Mouse (Mus musculus) brain, embryonic 14.5 days (tissue): Measurements from ENCODE around the gene Cyp1a1. TPM values are rescaled to one million over a fixed set of nuclear protein-coding genes. Genes with fewer than 3 reads are reported as not detected.

Source experiments
- DNase-seq: peaks from one replicate; pipeline ENCODE4 v3.0.0-alpha.2; 2011; ENCODE audit warnings: low read depth
- CTCF ChIP-seq: fragments of 200-500 bp; IDR thresholded peaks from 2 replicates; pipeline ENCODE4 v1.5.1; 2012; ENCODE audit warnings: inconsistent platforms, mild to moderate bottlenecking, moderate library complexity, borderline replicate concordance; ENCODE audit not compliant: insufficient read depth, insufficient read length; ENCODE audit errors: extremely low read depth
- POLR2A ChIP-seq: fragments of 200-500 bp; IDR thresholded peaks from 2 replicates; pipeline ENCODE4 v1.6.1; 2012; ENCODE audit warnings: mild to moderate bottlenecking, inconsistent platforms, borderline replicate concordance; ENCODE audit not compliant: poor library complexity, insufficient read depth, insufficient read length, severe bottlenecking; ENCODE audit errors: extremely low read depth
- polyA plus RNA-seq: library from polyadenylated mRNA; depleted of rRNA; stranded (reverse); fragments of >200 nt; gene quantifications from 2 replicates; pipeline ENCODE4 v1.2.3, GENCODE M21; 2012

Cyp1a1 gene
- polyA plus RNA-seq, 1 experiment: 0.14 TPM

- DNase-seq: no peak
- no peak for TF ChIP-seq POLR2A
- no peak for TF ChIP-seq CTCF
Measured at GRCm38 (mm10) chr9:57647286-57648108, 40.2 kb upstream of the Cyp1a1 start.

DNA sequence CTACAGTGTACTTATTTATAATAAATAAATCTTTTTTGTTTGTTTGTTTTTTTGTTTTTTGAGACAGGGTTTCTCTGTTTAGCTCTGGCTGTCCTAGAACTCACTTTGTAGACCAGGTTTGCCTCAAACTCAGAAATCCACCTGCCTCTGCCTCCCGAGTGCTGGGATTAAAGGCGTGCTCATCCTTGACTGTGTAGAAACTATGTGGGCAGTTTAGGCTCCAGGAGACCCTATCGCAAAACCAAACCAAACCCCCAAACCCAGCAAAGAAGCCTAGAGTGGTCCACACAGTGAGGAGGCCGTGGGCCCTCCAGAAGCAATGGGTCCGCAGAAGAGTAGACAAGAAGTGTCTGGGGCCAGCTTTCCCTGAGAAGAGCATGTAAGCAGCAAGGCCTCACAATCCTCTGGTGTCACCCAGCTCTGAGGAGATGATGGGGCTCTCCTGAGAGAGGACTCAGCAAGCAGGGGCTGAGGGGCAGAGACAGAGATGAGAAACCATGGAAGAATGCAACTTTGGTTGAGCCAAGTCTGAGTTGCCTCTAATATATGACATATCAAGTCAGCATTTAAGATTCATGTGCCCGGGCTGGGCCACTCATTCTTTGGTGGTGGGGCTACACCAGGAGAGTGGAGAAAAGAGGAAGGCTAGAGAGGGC, 37.5 kb upstream of the Cyp1a1 start:
- no peak for DNase-seq
- TF ChIP-seq CTCF: no peak
- no peak for TF ChIP-seq POLR2A

DNA sequence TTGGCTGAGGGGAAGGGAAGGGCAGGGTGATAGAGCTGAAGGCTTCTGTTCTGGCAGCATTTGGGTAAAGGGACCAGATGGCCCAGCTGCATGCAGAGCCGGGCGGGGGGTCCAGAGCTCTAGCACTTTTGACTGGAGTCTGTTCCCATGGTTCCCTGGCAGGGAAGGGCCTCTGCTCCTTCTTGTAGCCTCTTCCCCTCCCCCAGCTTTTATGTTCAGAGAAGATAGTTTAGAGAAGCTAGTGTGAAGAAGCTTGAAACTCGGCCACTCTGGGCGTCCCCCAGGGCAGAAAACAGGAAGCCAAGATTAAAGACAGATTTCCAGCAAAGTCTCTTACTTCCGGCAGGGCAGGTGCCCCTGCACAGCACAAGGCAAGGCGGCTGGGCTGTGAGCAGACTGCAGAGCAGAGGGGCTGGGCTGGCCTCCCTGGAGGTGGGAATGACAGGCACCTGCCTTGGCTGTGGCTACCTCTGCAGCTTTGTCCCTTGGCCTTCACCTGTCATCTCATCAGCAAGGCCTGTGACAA, 36.9 kb upstream of the Cyp1a1 start:
- DNase-seq: peak; percentile 60
- TF ChIP-seq POLR2A: no peak
- TF ChIP-seq CTCF: no peak

DNA sequence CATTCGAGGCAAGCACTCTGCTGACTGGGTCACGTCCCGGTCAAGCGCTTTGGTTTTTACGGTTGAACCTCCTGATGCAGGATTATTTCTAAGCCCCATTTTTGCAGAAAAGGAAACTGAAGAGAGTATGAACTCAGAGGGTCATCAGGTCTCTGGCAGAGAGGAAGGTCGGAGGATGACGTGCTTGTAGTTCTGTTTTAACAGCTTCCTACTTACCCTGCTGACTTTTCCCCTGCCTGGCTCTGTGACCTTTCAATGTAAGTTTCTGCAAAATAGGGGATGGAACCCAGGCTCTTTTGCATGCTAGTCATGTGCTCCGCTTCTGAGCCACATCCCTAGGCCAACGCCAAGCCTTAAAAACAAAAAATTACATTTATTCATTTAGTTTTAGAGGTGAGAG, 35.4 kb upstream of the Cyp1a1 start:
- TF ChIP-seq CTCF: no peak
- TF ChIP-seq POLR2A: no peak
- DNase-seq: no peak

DNA sequence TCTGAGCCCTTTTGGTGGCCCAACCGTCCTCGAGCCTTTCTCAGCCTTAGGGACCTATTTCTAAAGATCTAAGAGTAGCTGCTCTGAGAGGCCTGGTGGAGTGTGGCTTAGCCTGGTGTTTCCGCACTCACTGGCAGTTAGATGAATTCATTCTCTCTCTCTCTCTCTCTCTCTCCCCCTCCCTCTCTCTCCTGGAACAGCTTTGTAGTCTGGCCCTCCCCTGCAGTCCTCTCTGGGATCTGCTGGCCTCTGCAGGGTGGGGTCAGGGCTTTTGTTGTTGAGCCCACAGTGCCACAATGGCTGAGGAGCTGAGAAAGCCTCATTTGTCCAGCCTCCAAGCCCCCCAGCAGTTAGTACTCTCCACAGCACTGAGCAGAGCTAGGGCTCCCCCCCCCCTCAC, 34.9 kb upstream of the Cyp1a1 start:
- TF ChIP-seq POLR2A (no peak), CTCF (no peak)
- DNase-seq: peak; percentile 44

DNA sequence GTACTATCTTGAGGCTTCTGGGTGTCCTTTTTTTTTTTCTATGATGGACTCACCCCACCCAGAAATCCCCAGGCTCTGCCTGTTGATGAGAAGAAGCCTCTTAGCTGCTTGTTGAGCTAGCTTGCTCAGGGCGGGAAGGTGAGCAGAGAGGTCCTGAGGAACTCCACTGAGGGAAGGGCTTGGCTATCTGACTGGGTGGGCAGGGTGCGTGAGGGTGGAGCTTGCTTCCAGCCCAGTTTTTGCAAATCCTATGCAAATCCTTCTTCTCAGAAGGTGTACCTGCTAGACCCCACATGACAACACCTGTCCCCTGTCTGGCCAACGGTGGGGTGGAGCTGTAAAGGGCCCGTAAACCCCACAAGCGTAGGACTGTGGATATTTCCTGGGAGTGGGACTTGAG, 34.4 kb upstream of the Cyp1a1 start, which contains the start of gene Csk:
Csk (minus strand) TSS at position 349 of the 400 bp plus-strand sequence.
- no peak for DNase-seq
- TF ChIP-seq POLR2A (no peak), CTCF (no peak)

DNA sequence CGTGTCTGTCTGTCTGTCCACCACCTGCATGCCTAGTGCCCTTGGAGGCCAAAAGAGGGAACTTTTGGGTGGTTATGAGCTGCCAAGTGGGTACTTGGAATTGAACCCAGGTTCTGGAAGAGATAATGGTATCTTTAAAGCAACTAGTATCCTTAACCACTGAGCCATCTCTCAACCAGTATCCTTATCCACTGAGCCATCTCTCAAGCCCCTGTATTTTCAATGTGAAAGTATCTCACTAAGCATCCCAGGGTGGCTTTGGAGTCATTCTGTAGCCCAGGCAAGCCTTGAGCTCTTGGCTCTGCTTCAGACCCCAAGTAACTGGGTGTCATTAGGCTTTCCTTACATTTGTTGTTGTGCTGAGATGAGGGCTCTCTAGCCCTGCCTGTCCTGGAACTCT, 32.8 kb upstream of the Cyp1a1 start:
- no peak for DNase-seq
- TF ChIP-seq CTCF (no peak), POLR2A (no peak)

- TF ChIP-seq POLR2A: no peak
- TF ChIP-seq CTCF: peak; percentile 91
- DNase-seq: peak; percentile 94
Measured at GRCm38 (mm10) chr9:57655749-57656148, 32.0 kb upstream of the Cyp1a1 start.

GRCm38 (mm10) chr9:57656631-57657350, 30.9 kb upstream of the Cyp1a1 start:
- TF ChIP-seq POLR2A: no peak
- TF ChIP-seq CTCF: no peak
- no peak for DNase-seq

DNA sequence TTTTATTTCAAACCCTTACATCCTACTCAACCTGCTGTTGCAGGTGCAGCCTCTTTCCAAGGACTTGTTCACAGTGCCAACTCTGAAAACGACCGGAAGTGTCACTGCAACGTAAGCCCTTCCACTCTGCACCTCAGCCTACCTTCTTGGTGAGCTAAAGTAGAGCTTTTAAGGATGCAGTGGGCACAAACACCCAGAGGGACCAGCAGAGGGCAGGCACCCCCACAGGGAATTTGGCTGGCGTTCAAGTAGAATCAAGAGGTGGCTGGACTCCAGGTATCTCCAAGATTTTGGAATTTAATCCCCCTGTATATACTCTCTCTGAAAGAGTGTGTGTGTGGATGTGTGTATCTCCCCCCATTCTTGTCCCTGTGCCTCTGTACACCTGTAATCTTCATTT, 29.9 kb upstream of the Cyp1a1 start:
- TF ChIP-seq POLR2A (no peak), CTCF (no peak)
- no peak for DNase-seq

- TF ChIP-seq POLR2A: no peak
- no peak for TF ChIP-seq CTCF
- no peak for DNase-seq
Measured at GRCm38 (mm10) chr9:57658970-57659369, 28.8 kb upstream of the Cyp1a1 start.
